Mouse (Mus musculus) erythroblast, adult 5-6 weeks (primary cell): ENCODE results near the gene Iffo2. TPM values are rescaled to one million over a fixed set of nuclear protein-coding genes. Genes with fewer than 3 reads are reported as not detected.

Experiments
- ATAC-seq: replicated peaks from 2 replicates; pipeline ENCODE4 v1.8.0; 2016; ENCODE audit warnings: moderate number of reproducible peaks, mild to moderate bottlenecking, moderate TSS enrichment, inconsistent platforms; ENCODE audit not compliant: poor library complexity, low FRiP score, severe bottlenecking
- total RNA-seq, 2 experiments: library from RNA; stranded (forward) in 1 of 2; stranded (reverse) in 1 of 2; fragments of 150-400 nt in 1 of 2; fragments of 200-764, 138-1000 nt in 1 of 2; gene quantifications; 2 replicates each; pipeline versions ENCODE4 v1.2.3 to v1.2.4; 2015 to 2017; ENCODE audit warnings: low replicate concordance in 2 of 2

Iffo2 gene
- total RNA-seq, 2 experiments from 2014 or later = 1.9 TPM; not detected in 1

- ATAC-seq = no peak
Measured at GRCm38 (mm10) chr4:139521926-139522325, 8.4 kb upstream of the Iffo2 start.

- ATAC-seq = no peak
Measured at GRCm38 (mm10) chr4:139526475-139526874, 3.9 kb upstream of the Iffo2 start.

GRCm38 (mm10) chr4:139532081-139532480 lies 1.7 kb downstream of the Iffo2 start:
- ATAC-seq = no peak

GRCm38 (mm10) chr4:139535127-139535695 lies 4.9 kb downstream of the Iffo2 start:
- ATAC-seq = no peak

- no peak for ATAC-seq
Measured at GRCm38 (mm10) chr4:139535719-139536118, 5.4 kb downstream of the Iffo2 start.

- ATAC-seq = no peak
Measured at GRCm38 (mm10) chr4:139536706-139537105, 6.4 kb downstream of the Iffo2 start.

GRCm38 (mm10) chr4:139540784-139541183 lies 10.4 kb downstream of the Iffo2 start:
- ATAC-seq = no peak

GRCm38 (mm10) chr4:139545791-139546190 lies 15.4 kb downstream of the Iffo2 start:
- ATAC-seq = no peak

- no peak for ATAC-seq
Measured at GRCm38 (mm10) chr4:139549448-139549847, 19.1 kb downstream of the Iffo2 start.

- no peak for ATAC-seq
Measured at GRCm38 (mm10) chr4:139555235-139555634, 24.9 kb downstream of the Iffo2 start.

- no peak for ATAC-seq
Measured at GRCm38 (mm10) chr4:139555951-139556350, 25.6 kb downstream of the Iffo2 start.

GRCm38 (mm10) chr4:139568361-139568760 lies 38.0 kb downstream of the Iffo2 start:
- ATAC-seq = no peak

GRCm38 (mm10) chr4:139570756-139571155 lies 40.4 kb downstream of the Iffo2 start:
- no peak for ATAC-seq

GRCm38 (mm10) chr4:139572928-139573512 lies 42.7 kb downstream of the Iffo2 start:
- no peak for ATAC-seq

- peak; percentile 87 for ATAC-seq
Measured at GRCm38 (mm10) chr4:139574156-139574798, 43.9 kb downstream of the Iffo2 start.

GRCm38 (mm10) chr4:139574799-139575672 lies 44.7 kb downstream of the Iffo2 start:
- no peak for ATAC-seq

GRCm38 (mm10) chr4:139575673-139576003 lies 45.3 kb downstream of the Iffo2 start:
- ATAC-seq = no peak

- ATAC-seq = no peak
Measured at GRCm38 (mm10) chr4:139576251-139576880, 46.0 kb downstream of the Iffo2 start.

- ATAC-seq = no peak
Measured at GRCm38 (mm10) chr4:139577006-139577405, 46.7 kb downstream of the Iffo2 start.

GRCm38 (mm10) chr4:139578389-139578788 lies 48.0 kb downstream of the Iffo2 start:
- ATAC-seq = no peak
